Mouse (Mus musculus) R1 (cell line): ENCODE results near the gene Naglu.

Experiments used
- DNase-seq: peaks from one replicate; pipeline ENCODE4 v3.0.0-alpha.2; 2018; ENCODE audit warnings: low read depth, low spot score

Naglu gene

GRCm38 (mm10) chr11:101057860-101058259 lies 12.0 kb upstream of the Naglu start:
- DNase-seq, result peak; percentile 76

- no peak for DNase-seq
These were observed 11.1 kb upstream of the Naglu start for GRCm38 (mm10) chr11:101058726-101059125.

- DNase-seq, result no peak
These were observed 10.3 kb upstream of the Naglu start for GRCm38 (mm10) chr11:101059473-101059872.

- no peak for DNase-seq
These were observed 9.7 kb upstream of the Naglu start for GRCm38 (mm10) chr11:101060126-101060525.

- DNase-seq, result no peak
These were observed 8.8 kb upstream of the Naglu start for GRCm38 (mm10) chr11:101061049-101061448.

- DNase-seq, result no peak
These were observed 7.5 kb upstream of the Naglu start for GRCm38 (mm10) chr11:101062165-101062884.

GRCm38 (mm10) chr11:101062971-101063675 lies 6.7 kb upstream of the Naglu start:
- DNase-seq, result no peak

GRCm38 (mm10) chr11:101063676-101064327 lies 6.0 kb upstream of the Naglu start:
- peak; percentile 54 for DNase-seq

- DNase-seq, result peak; percentile 58
These were observed 5.3 kb upstream of the Naglu start for GRCm38 (mm10) chr11:101064462-101064861.

- no peak for DNase-seq
These were observed 4.8 kb upstream of the Naglu start for GRCm38 (mm10) chr11:101065002-101065401.

- DNase-seq, result peak; percentile 92
These were observed 3.0 kb upstream of the Naglu start for GRCm38 (mm10) chr11:101066549-101067412.

- no peak for DNase-seq
These were observed 346 bp downstream of the Naglu start for GRCm38 (mm10) chr11:101070189-101070527.

- DNase-seq, result no peak
These were observed 1.2 kb downstream of the Naglu start for GRCm38 (mm10) chr11:101070987-101071386.

- no peak for DNase-seq
These were observed 2.1 kb downstream of the Naglu start for GRCm38 (mm10) chr11:101071810-101072428.

- DNase-seq, result no peak
These were observed 8.3 kb downstream of the Naglu start, which contains the start of gene Hsd17b1 for GRCm38 (mm10) chr11:101078121-101078520. Gene Hsd17b1, plus strand, starts transcription at chr11:101078411.

- DNase-seq, result peak; percentile 46
These were observed 9.9 kb downstream of the Naglu start for GRCm38 (mm10) chr11:101079746-101080145.

- DNase-seq, result no peak
These were observed 10.6 kb downstream of the Naglu start for GRCm38 (mm10) chr11:101080421-101080820.

GRCm38 (mm10) chr11:101081659-101082058 lies 11.8 kb downstream of the Naglu start:
- DNase-seq, result no peak

GRCm38 (mm10) chr11:101082208-101083082 lies 12.6 kb downstream of the Naglu start, which contains the start of gene Coasy:
Gene Coasy, plus strand, starts transcription at chr11:101082565.
- DNase-seq, result peak; percentile 96

GRCm38 (mm10) chr11:101083083-101083697 lies 13.4 kb downstream of the Naglu start:
- DNase-seq, result no peak
